Mouse (Mus musculus): ENCODE measurements around the gene Klkb1. TPM values are rescaled to one million over a fixed set of nuclear protein-coding genes. Genes with fewer than 3 reads are reported as not detected.

The Klkb1 gene
- polyA plus RNA-seq, 1 experiment: 0.03 TPM

DNA sequence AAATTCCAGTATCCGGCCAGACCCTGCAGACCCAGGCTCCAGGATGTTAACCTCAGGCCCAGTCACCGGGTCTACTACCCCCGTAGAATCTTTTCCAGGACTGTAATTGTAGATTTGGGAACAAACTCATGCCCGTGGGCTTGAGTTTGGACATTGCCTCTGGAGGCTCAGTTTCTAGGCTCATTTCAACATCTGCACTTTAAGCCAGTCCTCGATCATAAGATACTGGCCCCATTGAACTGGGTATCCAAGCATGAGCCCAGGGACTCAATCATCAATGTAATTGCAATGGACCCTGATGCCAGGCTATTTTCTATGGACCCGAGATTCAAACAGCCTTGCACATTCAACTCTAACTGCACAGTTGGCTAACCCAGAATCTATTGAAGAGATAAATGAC, 617 bp upstream of the Klkb1 start:
- no peak for DNase-seq
- 93% methylated on average over 6 of the region's 6 CpGs for WGBS
- TF ChIP-seq CTCF (IDR thresholded peaks at IDR 0.05; ENCODE audit: borderline replicate concordance, insufficient read depth, low read depth, low read length) (no peak), POLR2A (IDR thresholded peaks at IDR 0.05; ENCODE audit: borderline replicate concordance, insufficient read depth, low read length) (no peak)
- H3K27ac ChIP-seq (ENCODE audit: insufficient read depth, low read length): no peak overlapping the region
- no peaks in the 10 kb centered on the region for H3K4me1 ChIP-seq (ENCODE audit: control insufficient read depth, insufficient read depth, low read length)
- no peaks in the 10 kb centered on the region for H3K27me3 ChIP-seq (ENCODE audit: control insufficient read depth, insufficient read depth, low read length)
- H3K4me3 ChIP-seq (replicated peaks; ENCODE audit: insufficient read depth, low read depth, low read length): no peak overlapping the region

DNA sequence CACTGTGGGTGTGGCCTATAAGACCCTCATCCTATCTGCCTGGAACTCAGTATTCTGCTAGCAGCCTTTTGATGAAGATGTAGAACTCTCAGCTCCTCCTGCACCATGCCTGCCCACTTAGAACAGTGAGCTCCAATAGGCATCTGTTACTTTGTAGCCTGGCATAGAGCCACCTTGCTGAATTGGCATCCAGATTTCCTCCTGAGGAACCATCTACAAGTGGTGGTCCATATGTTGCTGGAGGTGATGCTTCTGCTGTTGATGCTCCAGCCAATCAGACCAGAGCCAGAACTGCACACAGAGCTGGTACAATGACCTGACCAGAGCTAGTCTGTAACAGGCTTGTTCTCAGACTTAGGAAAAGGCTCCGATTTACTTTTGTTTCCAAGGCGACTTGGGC, 2.9 kb downstream of the Klkb1 start:
- no peak overlapping the region for H3K27ac ChIP-seq (ENCODE audit: insufficient read depth, low read length)
- H3K4me3 ChIP-seq (replicated peaks; ENCODE audit: insufficient read depth, low read depth, low read length): no peak overlapping the region
- DNase-seq: peak; percentile 33 to 63
- no peaks in the 10 kb centered on the region for H3K4me1 ChIP-seq (ENCODE audit: control insufficient read depth, insufficient read depth, low read length)
- 49% methylated on average over 2 of the region's 2 CpGs for WGBS
- H3K27me3 ChIP-seq (ENCODE audit: control insufficient read depth, insufficient read depth, low read length): no peaks in the 10 kb centered on the region
- TF ChIP-seq POLR2A (IDR thresholded peaks at IDR 0.05; ENCODE audit: borderline replicate concordance, insufficient read depth, low read length): no peak
- no peak for TF ChIP-seq CTCF (IDR thresholded peaks at IDR 0.05; ENCODE audit: borderline replicate concordance, insufficient read depth, low read depth, low read length)

DNA sequence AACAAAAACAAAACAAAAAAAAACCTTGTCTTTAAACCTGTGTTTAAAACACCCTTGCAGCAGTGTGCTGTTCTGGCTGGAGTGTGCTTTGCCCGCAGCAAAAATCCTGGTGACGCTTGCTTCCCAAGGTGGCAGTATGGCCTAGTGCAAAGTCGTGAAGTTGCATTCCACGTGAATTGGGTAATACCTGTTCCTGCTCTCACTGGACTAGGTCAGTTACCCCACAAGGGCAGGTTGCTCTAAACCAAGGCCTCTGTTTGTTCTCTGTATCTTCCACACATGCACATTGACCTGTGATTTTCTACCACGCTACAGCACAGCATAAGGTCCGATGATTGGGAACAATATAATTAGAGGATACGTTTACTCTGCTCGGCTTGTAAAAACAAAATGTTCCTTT, 13.0 kb downstream of the Klkb1 start:
- no peak overlapping the region for H3K27ac ChIP-seq (ENCODE audit: insufficient read depth, low read length)
- H3K4me1 ChIP-seq (ENCODE audit: control insufficient read depth, insufficient read depth, low read length): no peaks in the 10 kb centered on the region; the same call in 1 of the 2 replicates
- H3K27me3 ChIP-seq (ENCODE audit: control insufficient read depth, insufficient read depth, low read length): no peaks in the 10 kb centered on the region
- 85% methylated on average over 8 of the region's 8 CpGs for WGBS
- no peak overlapping the region for H3K4me3 ChIP-seq (replicated peaks; ENCODE audit: insufficient read depth, low read depth, low read length)
- TF ChIP-seq CTCF (IDR thresholded peaks at IDR 0.05; ENCODE audit: borderline replicate concordance, insufficient read depth, low read depth, low read length) (no peak), POLR2A (IDR thresholded peaks at IDR 0.05; ENCODE audit: borderline replicate concordance, insufficient read depth, low read length) (no peak)
- DNase-seq: no peak

- Histone ChIP-seq H3K4me1 (ENCODE audit: control insufficient read depth, insufficient read depth, low read length) (no peaks in the 10 kb centered on the region; the same call in 1 of the 2 replicates), H3K27ac (ENCODE audit: insufficient read depth, low read length) (no peak overlapping the region), H3K4me3 (replicated peaks; ENCODE audit: insufficient read depth, low read depth, low read length) (no peak overlapping the region), H3K27me3 (ENCODE audit: control insufficient read depth, insufficient read depth, low read length) (no peaks in the 10 kb centered on the region)
- 87% methylated on average over 3 of the region's 3 CpGs for WGBS
- DNase-seq: no peak
- TF ChIP-seq CTCF (IDR thresholded peaks at IDR 0.05; ENCODE audit: borderline replicate concordance, insufficient read depth, low read depth, low read length) (no peak), POLR2A (IDR thresholded peaks at IDR 0.05; ENCODE audit: borderline replicate concordance, insufficient read depth, low read length) (no peak)
These were observed 17.2 kb downstream of the Klkb1 start for GRCm38 (mm10) chr8:45277453-45277852.

- H3K4me1 ChIP-seq (ENCODE audit: control insufficient read depth, insufficient read depth, low read length): no peaks in the 10 kb centered on the region; the same call in 1 of the 2 replicates
- WGBS: 76% methylated on average over 4 of the region's 4 CpGs
- H3K27ac ChIP-seq (ENCODE audit: insufficient read depth, low read length): no peak overlapping the region
- DNase-seq: no peak
- H3K27me3 ChIP-seq (ENCODE audit: control insufficient read depth, insufficient read depth, low read length): no peaks in the 10 kb centered on the region
- no peak overlapping the region for H3K4me3 ChIP-seq (replicated peaks; ENCODE audit: insufficient read depth, low read depth, low read length)
- TF ChIP-seq CTCF (IDR thresholded peaks at IDR 0.05; ENCODE audit: borderline replicate concordance, insufficient read depth, low read depth, low read length) (no peak), POLR2A (IDR thresholded peaks at IDR 0.05; ENCODE audit: borderline replicate concordance, insufficient read depth, low read length) (no peak)
These were observed 20.3 kb downstream of the Klkb1 start for GRCm38 (mm10) chr8:45274317-45274716.

DNA sequence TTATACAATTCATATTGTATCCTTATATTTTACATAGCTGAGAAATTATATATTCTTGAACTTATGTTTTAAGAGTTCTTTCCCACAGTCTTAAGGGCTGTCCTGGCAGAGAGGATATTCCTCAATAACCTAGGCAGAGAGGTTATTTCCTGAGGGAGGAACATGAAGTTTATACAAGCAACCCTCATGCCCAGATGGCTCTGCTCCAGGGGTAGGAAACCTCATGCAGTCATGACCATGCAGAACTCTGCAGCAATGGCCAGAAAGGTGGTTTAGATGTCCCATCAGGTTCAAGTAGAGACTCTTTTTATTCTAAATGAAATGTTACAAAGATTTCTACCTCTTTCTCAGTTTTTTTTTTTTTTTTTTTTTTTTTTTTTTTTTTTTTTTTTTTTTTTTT, 25.6 kb downstream of the Klkb1 start:
- no peak for TF ChIP-seq CTCF (IDR thresholded peaks at IDR 0.05; ENCODE audit: borderline replicate concordance, insufficient read depth, low read depth, low read length)
- TF ChIP-seq POLR2A (IDR thresholded peaks at IDR 0.05; ENCODE audit: borderline replicate concordance, insufficient read depth, low read length): no peak
- H3K27me3 ChIP-seq (ENCODE audit: control insufficient read depth, insufficient read depth, low read length): no peaks in the 10 kb centered on the region
- no peak for DNase-seq
- no peaks in the 10 kb centered on the region for H3K4me1 ChIP-seq (ENCODE audit: control insufficient read depth, insufficient read depth, low read length)
- H3K27ac ChIP-seq (ENCODE audit: insufficient read depth, low read length): no peak overlapping the region
- H3K4me3 ChIP-seq (replicated peaks; ENCODE audit: insufficient read depth, low read depth, low read length): no peak overlapping the region

DNA sequence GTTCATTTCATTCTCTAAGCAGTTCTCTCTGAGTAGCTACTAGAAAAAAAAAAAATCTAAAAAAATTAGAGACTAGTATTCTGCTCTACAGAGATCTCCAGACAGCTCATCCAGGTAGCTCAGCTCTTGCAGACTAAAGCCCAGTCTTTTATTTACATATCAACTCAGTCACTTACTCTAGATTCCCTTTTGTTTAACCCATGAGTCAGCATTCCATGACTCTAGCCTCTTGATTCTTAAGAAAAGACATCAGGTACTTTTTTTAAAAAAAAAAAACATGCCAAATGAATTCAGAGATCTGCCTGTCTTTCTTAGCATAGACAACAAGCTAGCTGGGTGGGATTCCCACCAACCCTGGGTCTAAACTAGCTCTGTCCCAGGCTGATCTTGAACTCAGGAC, 26.2 kb downstream of the Klkb1 start:
- H3K27ac ChIP-seq (ENCODE audit: insufficient read depth, low read length): no peak overlapping the region

GRCm38 (mm10) chr8:45267611-45268391, 26.9 kb downstream of the Klkb1 start:
- 44% methylated on average over 4 of the region's 4 CpGs for WGBS
- no peak for TF ChIP-seq CTCF (IDR thresholded peaks at IDR 0.05; ENCODE audit: borderline replicate concordance, insufficient read depth, low read depth, low read length)
- Histone ChIP-seq H3K4me3 (replicated peaks; ENCODE audit: insufficient read depth, low read depth, low read length) (no peak overlapping the region), H3K4me1 (ENCODE audit: control insufficient read depth, insufficient read depth, low read length) (no peaks in the 10 kb centered on the region), H3K27ac (ENCODE audit: insufficient read depth, low read length) (no peak overlapping the region), H3K27me3 (ENCODE audit: control insufficient read depth, insufficient read depth, low read length) (no peaks in the 10 kb centered on the region)
- no peak for DNase-seq

More for the DNA sequence above, 26.2 kb downstream of the Klkb1 start:
- DNase-seq: no peak
- TF ChIP-seq POLR2A (IDR thresholded peaks at IDR 0.05; ENCODE audit: borderline replicate concordance, insufficient read depth, low read length) (no peak), CTCF (IDR thresholded peaks at IDR 0.05; ENCODE audit: borderline replicate concordance, insufficient read depth, low read depth, low read length) (no peak)
- H3K4me3 ChIP-seq (replicated peaks; ENCODE audit: insufficient read depth, low read depth, low read length): no peak overlapping the region
- no peaks in the 10 kb centered on the region for H3K4me1 ChIP-seq (ENCODE audit: control insufficient read depth, insufficient read depth, low read length)
- H3K27me3 ChIP-seq (ENCODE audit: control insufficient read depth, insufficient read depth, low read length): no peaks in the 10 kb centered on the region

Measured in cerebellum, adult 2 months (tissue).